Mouse (Mus musculus): Measurements from ENCODE around the gene Col23a1. TPM values are rescaled to one million over a fixed set of nuclear protein-coding genes. Genes with fewer than 3 reads are reported as not detected.

The Col23a1 gene
- polyA plus RNA-seq, 1 experiment = 10.3 TPM

DNA sequence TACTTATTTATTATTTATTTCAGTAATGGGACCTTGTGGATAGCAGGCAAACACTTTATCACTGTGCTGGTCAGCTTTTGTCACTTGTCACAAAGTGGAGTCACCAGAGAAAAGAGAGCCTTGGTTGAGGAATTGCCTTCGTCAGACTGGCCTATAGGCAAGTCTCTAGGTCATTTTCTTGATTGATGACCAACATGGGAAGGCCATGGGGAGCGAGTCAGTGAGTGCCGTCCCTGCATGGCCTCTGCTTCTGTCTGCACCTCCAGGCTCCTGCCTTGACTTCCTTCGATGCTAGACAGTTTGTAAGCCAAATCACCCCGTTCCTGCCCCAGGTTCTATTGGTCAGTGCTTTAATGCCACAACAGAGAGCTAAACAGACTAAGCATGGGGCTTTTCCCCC, 12.7 kb downstream of the Col23a1 start:
- Histone ChIP-seq H3K4me2 (ENCODE audit: low read depth) (no peak overlapping the region), H3K36me3 (ENCODE audit: control insufficient read depth, insufficient read depth) (no peaks in the 10 kb centered on the region), H3ac (ENCODE audit: control insufficient read depth, insufficient read length) (no peak overlapping the region), H3K79me2 (ENCODE audit: control insufficient read depth, insufficient read depth) (no peaks in the 10 kb centered on the region), H3K27me3 (ENCODE audit: control insufficient read depth, insufficient read depth, insufficient read length) (peaks cover 9% of the 10 kb centered on the region), H3K4me3 (no peak overlapping the region)
- TF ChIP-seq SRF (IDR thresholded peaks at IDR 0.05; ENCODE audit: control insufficient read depth, insufficient read length, low read depth) = no peak
- no peak for TF ChIP-seq MAX (IDR thresholded peaks at IDR 0.05; ENCODE audit: low read depth)
- no peak for TF ChIP-seq POLR2A (IDR thresholded peaks at IDR 0.05; ENCODE audit: insufficient read length, low read depth)
- no peak for TF ChIP-seq MYOG (IDR thresholded peaks at IDR 0.05; ENCODE audit: control insufficient read depth in 1 of 3, insufficient read depth in 1 of 3, insufficient read length in 2 of 3, low read depth in 2 of 3)
- TF ChIP-seq REST (IDR thresholded peaks at IDR 0.05; ENCODE audit: insufficient read depth, insufficient read length) = no peak
- TF ChIP-seq TCF3 (IDR thresholded peaks at IDR 0.05; ENCODE audit: insufficient read length, low read depth) = no peak
- no peak for TF ChIP-seq TCF12 (IDR thresholded peaks at IDR 0.05; ENCODE audit: insufficient read depth, poor library complexity, severe bottlenecking)
- no peak for TF ChIP-seq CEBPB (IDR thresholded peaks at IDR 0.05; ENCODE audit: insufficient read depth, poor library complexity, severe bottlenecking)
- no peak for TF ChIP-seq MYOD1 (IDR thresholded peaks at IDR 0.05; ENCODE audit: control insufficient read depth in 1 of 3, insufficient read length in 2 of 3, low read depth in 2 of 3)
- TF ChIP-seq USF1 (IDR thresholded peaks at IDR 0.05; ENCODE audit: low read depth) = no peak
- no peak for TF ChIP-seq E2F4 (IDR thresholded peaks at IDR 0.05; ENCODE audit: insufficient read depth)
- no peak for TF ChIP-seq POLR2AphosphoS2 (IDR thresholded peaks at IDR 0.05; ENCODE audit: insufficient read length, low read depth)

DNA sequence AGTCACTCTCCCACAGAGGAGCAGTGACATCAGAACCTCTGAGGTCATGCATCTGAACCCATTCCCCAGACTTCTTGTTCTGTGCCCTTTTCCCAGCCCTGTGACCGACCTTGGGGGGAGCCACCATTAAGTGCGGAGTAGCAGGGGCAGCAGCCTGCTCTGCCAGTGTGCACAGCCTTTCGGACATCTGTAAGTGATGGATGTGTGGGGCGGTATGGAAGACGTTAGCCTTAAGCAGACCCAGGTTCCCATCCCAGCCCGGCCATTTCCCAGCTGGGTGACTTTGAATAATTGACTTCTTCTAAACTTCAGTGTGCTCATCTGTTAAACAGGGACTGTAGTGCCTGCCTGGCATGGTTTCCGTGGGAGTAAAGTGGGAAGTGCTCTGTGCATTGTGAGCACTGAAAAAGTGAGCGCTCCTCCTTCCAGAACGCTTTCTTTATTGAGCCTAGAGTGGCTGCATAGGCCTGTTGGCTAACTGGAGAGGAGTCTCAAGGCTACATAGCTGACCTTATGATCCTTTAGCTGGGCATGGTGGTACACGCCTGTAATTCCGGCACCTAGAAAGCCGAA, 14.3 kb downstream of the Col23a1 start:
- no peak overlapping the region for H3K4me2 ChIP-seq (ENCODE audit: low read depth)
- H3ac ChIP-seq (ENCODE audit: control insufficient read depth, insufficient read length) = no peak overlapping the region
- H3K27me3 ChIP-seq (ENCODE audit: control insufficient read depth, insufficient read depth, insufficient read length) = peaks cover 9% of the 10 kb centered on the region
- H3K4me3 ChIP-seq = no peak overlapping the region
- TF ChIP-seq POLR2A (IDR thresholded peaks at IDR 0.05; ENCODE audit: insufficient read length, low read depth) (no peak), TCF12 (IDR thresholded peaks at IDR 0.05; ENCODE audit: insufficient read depth, poor library complexity, severe bottlenecking) (no peak), POLR2AphosphoS2 (IDR thresholded peaks at IDR 0.05; ENCODE audit: insufficient read length, low read depth) (no peak), SRF (IDR thresholded peaks at IDR 0.05; ENCODE audit: control insufficient read depth, insufficient read length, low read depth) (no peak), TCF3 (IDR thresholded peaks at IDR 0.05; ENCODE audit: insufficient read length, low read depth) (no peak), USF1 (IDR thresholded peaks at IDR 0.05; ENCODE audit: low read depth) (no peak), CEBPB (IDR thresholded peaks at IDR 0.05; ENCODE audit: insufficient read depth, poor library complexity, severe bottlenecking) (no peak), MYOD1 (IDR thresholded peaks at IDR 0.05; ENCODE audit: control insufficient read depth in 1 of 3, insufficient read length in 2 of 3, low read depth in 2 of 3) (no peak), E2F4 (IDR thresholded peaks at IDR 0.05; ENCODE audit: insufficient read depth) (no peak)
- H3K36me3 ChIP-seq (ENCODE audit: control insufficient read depth, insufficient read depth) = no peaks in the 10 kb centered on the region
- H3K79me2 ChIP-seq (ENCODE audit: control insufficient read depth, insufficient read depth) = no peaks in the 10 kb centered on the region

DNA sequence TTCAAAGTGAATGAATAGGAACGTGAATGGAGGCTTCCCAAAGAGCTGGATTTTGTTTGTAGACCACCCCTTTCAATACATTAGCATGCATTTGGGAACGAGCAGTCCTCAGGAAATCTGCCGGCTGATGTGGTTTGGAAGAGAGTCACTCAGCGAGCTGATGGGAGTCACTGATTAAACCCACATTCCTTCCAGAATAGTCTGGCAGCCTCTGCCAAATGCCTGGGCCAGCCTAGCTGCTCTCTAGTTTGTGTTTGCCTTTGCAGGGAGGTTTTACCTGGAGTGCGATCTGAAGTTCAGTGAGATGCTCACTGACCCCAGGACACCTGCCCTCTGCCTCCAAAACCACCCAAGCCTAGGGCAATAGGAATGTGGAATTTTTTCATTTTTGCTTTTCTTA, 18.6 kb downstream of the Col23a1 start:
- no peaks in the 10 kb centered on the region for H3K79me2 ChIP-seq (ENCODE audit: control insufficient read depth, insufficient read depth)
- no peak for TF ChIP-seq SRF (IDR thresholded peaks at IDR 0.05; ENCODE audit: control insufficient read depth, insufficient read length, low read depth)
- no peak for TF ChIP-seq TCF3 (IDR thresholded peaks at IDR 0.05; ENCODE audit: insufficient read length, low read depth)
- TF ChIP-seq MYOG (IDR thresholded peaks at IDR 0.05; ENCODE audit: control insufficient read depth in 1 of 3, insufficient read depth in 1 of 3, insufficient read length in 2 of 3, low read depth in 2 of 3) = no peak
- no peak for TF ChIP-seq MYOD1 (IDR thresholded peaks at IDR 0.05; ENCODE audit: control insufficient read depth in 1 of 3, insufficient read length in 2 of 3, low read depth in 2 of 3)
- TF ChIP-seq POLR2AphosphoS2 (IDR thresholded peaks at IDR 0.05; ENCODE audit: insufficient read length, low read depth) = no peak
- no peak for TF ChIP-seq TCF12 (IDR thresholded peaks at IDR 0.05; ENCODE audit: insufficient read depth, poor library complexity, severe bottlenecking)
- TF ChIP-seq MAX (IDR thresholded peaks at IDR 0.05; ENCODE audit: low read depth) = no peak
- H3K4me3 ChIP-seq = no peak overlapping the region
- no peak overlapping the region for H3ac ChIP-seq (ENCODE audit: control insufficient read depth, insufficient read length)
- no peaks in the 10 kb centered on the region for H3K36me3 ChIP-seq (ENCODE audit: control insufficient read depth, insufficient read depth)
- peaks cover 12% of the 10 kb centered on the region for H3K27me3 ChIP-seq (ENCODE audit: control insufficient read depth, insufficient read depth, insufficient read length)
- no peak overlapping the region for H3K4me2 ChIP-seq (ENCODE audit: low read depth)

- no peak overlapping the region for H3K4me3 ChIP-seq
- TF ChIP-seq POLR2A (IDR thresholded peaks at IDR 0.05; ENCODE audit: insufficient read length, low read depth) = no peak
- TF ChIP-seq POLR2AphosphoS2 (IDR thresholded peaks at IDR 0.05; ENCODE audit: insufficient read length, low read depth) = no peak
- no peak for TF ChIP-seq E2F4 (IDR thresholded peaks at IDR 0.05; ENCODE audit: insufficient read depth)
- TF ChIP-seq SRF (IDR thresholded peaks at IDR 0.05; ENCODE audit: control insufficient read depth, insufficient read length, low read depth) = no peak
- TF ChIP-seq REST (IDR thresholded peaks at IDR 0.05; ENCODE audit: insufficient read depth, insufficient read length) = no peak
- TF ChIP-seq MYOD1 (IDR thresholded peaks at IDR 0.05; ENCODE audit: control insufficient read depth in 1 of 3, insufficient read length in 2 of 3, low read depth in 2 of 3) = no peak
- TF ChIP-seq USF1 (IDR thresholded peaks at IDR 0.05; ENCODE audit: low read depth) = no peak
- TF ChIP-seq CEBPB (IDR thresholded peaks at IDR 0.05; ENCODE audit: insufficient read depth, poor library complexity, severe bottlenecking) = no peak
- TF ChIP-seq TCF12 (IDR thresholded peaks at IDR 0.05; ENCODE audit: insufficient read depth, poor library complexity, severe bottlenecking) = no peak
- TF ChIP-seq MYOG (IDR thresholded peaks at IDR 0.05; ENCODE audit: control insufficient read depth in 1 of 3, insufficient read depth in 1 of 3, insufficient read length in 2 of 3, low read depth in 2 of 3) = no peak
- no peaks in the 10 kb centered on the region for H3K79me2 ChIP-seq (ENCODE audit: control insufficient read depth, insufficient read depth)
- no peak overlapping the region for H3ac ChIP-seq (ENCODE audit: control insufficient read depth, insufficient read length)
- H3K36me3 ChIP-seq (ENCODE audit: control insufficient read depth, insufficient read depth) = no peaks in the 10 kb centered on the region
- no peak overlapping the region for H3K4me2 ChIP-seq (ENCODE audit: low read depth)
- peaks cover 3% of the 10 kb centered on the region for H3K27me3 ChIP-seq (ENCODE audit: control insufficient read depth, insufficient read depth, insufficient read length)
Measured at GRCm38 (mm10) chr11:51311846-51312245, 22.1 kb downstream of the Col23a1 start.

Data from myocyte (in vitro differentiated cells).